Mouse (Mus musculus): ENCODE results near the gene D6Ertd527e.

The D6Ertd527e gene

DNA sequence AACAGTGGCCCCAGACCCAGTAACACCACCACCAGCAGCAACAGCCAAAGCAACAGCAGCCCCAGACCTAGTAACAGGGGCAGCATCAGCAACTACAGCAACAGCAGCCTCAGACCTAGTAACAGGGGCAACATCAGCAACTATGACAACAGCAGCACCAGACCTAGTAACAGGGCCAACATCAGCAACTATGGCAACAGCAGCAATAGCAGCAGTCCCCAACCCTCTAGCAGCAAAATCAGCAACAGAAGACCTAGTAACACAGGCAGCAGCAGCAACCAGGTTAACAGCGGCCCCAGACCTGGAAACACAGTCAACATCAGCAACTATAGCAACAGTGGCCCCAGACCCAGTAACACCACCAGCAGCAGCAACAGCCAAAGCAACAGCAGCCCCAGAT is 6.9 kb downstream of the D6Ertd527e start:
- DNase-seq (ENCODE audit: low spot score in 2 of 2), result no peak

DNA sequence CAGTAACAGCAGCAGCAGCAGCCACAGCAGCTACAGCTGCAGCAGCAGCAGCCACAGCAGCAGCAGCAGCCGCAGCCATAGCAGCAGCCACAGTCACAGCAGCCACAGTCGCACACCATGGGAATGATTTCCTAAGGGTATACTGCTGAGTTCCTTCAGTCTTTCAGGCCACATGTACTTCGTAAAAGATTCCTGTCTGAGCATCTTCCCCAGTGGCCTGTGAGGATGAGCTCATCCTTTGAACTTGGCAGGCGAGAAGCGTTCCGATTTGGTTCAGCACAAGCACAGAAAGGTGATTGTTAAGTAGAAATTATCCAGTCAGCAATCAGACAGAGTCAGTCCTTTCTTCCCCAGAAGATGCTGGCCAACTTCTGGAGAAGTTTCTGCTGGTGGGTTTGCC is 7.6 kb downstream of the D6Ertd527e start:
- DNase-seq (ENCODE audit: low spot score in 2 of 2), result no peak

DNA sequence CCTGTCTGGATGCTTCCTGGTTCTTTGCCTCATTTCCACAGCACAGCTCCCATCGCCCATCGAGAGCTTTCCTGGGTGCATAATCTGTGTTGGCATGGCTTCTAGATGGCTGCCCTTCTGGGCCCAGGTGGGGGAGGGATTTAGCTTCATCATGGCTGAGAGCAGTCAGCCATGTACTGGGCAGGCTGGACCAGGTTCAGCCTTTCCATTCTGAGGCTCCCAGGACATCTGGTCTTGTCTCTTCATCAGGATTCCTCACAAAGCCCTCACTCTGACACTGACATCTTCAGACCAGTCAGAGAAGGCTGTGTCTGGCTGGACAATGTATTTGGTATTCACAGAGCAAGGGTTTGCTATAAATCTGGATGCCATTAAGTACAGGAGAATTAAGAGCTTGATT is 11.4 kb downstream of the D6Ertd527e start:
- no peak for DNase-seq (ENCODE audit: low spot score in 2 of 2)

DNA sequence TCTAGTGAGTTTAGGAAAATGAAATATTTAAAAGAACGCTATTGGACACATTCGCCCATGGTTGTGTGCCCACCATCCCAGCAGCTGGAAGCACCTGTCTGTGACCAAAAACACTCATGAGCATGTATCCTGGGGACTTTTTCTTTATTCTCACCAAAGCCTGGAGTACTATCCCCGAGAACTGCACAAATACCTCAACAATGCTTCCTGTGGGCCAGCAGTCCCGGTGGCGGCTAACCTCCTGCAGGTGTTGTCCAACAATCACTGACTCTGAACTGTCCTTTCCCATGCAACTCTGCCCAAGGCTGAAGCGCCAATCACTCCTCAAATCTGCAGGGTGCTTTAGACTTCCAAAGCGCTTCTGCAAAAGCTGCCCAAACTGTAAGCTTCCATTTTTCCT is 12.1 kb downstream of the D6Ertd527e start:
- DNase-seq (ENCODE audit: low spot score in 2 of 2), result no peak

DNA sequence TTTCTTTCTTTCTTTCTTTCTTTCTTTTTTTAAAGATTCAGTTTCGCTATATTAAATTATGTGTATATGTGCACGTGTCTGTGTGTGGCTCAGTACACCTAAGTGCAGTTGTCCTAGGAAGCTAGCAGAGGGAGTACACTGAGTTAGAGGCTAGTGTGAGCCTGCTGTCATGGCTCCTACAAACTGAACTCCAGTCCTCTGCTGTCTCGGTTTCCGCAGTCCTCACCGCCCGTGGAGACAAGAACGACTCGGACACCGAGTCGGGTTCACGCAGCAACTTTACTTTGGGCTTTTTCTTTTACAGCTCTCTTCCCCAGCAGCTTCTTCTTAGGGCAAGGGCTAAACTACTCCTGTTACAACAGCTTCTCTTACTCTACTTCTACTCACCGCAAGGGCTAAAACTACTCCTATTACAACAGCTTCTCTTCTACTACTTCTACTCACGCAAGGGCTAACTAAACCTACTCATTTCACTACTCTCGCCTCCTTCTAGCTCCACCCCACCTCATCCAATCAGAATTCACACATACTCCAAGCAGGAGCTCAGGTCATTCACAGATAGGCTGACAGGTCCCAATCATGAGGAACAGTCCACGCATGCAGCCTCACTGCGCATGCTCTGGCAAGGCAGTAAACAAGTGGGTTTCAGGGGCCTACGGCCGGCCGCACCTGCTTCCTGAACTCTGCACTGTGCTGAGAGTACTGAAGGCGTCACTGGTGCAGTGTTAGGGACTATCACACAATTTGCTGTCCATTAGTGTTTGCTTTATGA is 14.7 kb downstream of the D6Ertd527e start:
- no peak for DNase-seq (ENCODE audit: low spot score in 2 of 2)

DNA sequence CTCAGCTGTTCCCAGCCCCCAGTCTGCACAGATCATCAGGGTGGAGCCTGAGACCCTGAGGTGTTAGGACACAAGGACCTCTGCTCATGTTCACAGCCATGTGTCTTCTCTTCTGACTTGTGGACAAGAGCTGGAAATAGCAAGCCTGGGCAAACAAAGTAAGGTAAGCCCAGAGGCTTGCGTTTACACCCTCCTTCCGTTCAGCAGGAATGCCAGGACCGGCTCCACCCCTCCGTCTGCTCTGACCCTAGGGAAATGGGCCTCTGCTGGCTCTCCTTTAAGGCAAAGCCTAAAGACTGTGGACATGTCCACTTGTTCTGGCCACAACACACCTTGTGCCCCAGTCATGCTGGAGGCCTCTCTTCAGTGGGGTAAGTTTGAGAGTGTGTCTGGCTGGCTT is 15.4 kb downstream of the D6Ertd527e start:
- no peak for DNase-seq (ENCODE audit: low spot score in 2 of 2)

DNA sequence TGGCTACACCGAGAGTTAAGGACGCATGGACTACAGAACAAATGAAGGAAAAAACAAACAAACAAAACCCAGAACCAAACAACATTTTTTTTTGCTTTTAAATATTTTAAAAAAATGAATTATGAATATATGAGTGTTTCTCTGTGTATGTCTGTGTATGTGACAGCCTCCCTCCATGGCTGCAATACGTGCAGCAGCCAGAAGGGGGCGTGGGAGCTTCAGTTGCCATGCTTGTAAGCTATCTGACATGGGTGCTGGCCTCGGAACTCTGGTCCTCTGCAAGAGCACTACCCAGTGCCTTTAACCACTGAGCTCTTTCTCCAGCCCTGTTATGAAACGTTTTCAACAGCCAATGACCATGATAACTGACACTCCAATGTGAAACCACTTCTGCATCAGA is 16.1 kb downstream of the D6Ertd527e start:
- DNase-seq (ENCODE audit: low spot score in 2 of 2), result no peak

DNA sequence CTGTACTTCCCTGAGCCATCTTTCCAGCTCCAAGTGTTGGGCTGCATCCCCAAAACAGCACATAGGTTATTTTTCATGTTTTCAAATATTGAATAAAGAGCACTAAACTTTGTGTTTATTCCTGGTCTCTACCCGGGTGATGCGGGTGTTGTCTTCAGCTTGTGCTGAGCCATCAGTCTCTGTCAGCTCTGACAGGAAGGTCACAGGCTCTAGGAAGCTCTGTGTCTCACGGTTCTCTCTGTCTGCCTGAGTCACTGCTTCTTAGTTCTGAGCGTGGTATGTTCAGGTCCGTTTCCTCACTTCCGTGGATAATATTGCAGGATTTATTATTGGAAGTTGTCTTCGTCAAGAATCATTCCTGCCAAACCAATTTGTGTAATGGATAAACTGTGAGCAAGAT is 17.4 kb downstream of the D6Ertd527e start:
- DNase-seq (ENCODE audit: low spot score in 2 of 2), result no peak

DNA sequence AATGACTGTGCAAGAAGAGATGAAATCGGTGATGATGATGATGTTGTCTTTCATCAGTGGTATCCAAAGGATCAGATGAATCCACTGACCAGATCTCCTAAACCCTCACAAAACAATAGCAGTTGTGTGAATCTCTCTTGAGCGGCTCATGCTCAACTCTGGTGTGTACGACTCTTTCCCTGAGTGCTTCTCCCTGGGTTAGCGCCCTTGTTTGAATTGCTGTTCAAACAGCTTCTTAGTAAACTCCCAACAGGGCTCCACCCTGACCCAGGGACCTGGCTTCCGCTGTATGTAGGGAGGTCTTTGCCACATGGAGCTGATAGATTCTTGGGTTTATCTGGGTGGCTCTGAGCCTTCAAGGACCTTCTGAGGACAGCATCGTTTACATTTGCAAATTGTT is 18.9 kb downstream of the D6Ertd527e start:
- DNase-seq (ENCODE audit: low spot score in 2 of 2), result no peak

DNA sequence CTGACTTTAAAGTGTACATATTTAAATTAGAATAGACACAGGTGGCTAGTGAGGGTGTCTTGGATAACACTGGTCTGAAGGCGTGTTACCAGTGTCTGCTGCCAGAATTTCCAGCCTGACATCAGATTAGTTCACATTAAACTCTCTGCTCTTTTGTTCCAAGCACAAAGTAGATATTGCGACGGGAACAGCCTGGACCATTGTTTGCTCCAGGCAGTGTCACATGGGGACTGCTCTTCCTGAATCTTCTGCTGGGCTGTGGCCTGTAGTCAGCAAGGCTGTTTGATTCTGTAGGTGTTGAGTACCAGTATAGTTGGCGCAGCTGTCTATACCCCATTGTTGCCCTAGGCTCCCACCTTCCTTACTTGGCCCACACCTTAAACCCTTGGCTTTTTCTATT is 19.4 kb downstream of the D6Ertd527e start:
- DNase-seq (ENCODE audit: low spot score in 2 of 2), result no peak

DNA sequence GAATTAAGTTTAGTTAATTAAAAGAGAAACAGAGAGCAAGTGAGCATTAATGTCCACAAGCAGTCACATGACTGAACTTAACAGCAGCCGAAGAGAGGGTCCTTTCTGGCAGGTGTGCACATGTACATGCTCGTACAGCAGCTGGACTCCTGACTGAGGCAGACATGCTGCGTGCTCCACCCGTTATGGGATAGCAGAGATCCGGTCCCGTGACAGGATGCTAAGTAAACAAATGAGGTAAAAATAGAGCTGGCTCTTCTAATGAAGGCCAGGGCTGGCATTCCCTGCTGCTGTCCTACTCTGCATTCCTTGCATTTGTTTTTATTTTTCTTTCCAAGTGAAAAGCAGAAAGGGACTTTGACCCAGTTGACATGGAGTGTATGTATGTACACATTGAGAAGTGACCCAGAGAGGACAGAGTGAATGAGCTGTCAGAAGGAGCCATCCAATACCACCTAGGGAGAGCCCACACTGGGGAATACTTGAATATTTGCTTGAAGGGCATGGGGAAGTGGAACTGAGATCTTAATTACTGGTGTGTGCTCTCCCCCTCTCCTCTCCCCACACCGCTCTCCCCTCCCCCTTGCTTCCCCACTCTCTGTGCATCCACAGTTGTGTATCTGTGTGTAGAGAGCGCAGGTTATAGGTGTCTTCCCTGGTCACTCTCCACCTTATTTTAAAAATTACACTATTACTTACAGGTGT is 22.7 kb downstream of the D6Ertd527e start:
- DNase-seq (ENCODE audit: low spot score in 2 of 2), result no peak

DNA sequence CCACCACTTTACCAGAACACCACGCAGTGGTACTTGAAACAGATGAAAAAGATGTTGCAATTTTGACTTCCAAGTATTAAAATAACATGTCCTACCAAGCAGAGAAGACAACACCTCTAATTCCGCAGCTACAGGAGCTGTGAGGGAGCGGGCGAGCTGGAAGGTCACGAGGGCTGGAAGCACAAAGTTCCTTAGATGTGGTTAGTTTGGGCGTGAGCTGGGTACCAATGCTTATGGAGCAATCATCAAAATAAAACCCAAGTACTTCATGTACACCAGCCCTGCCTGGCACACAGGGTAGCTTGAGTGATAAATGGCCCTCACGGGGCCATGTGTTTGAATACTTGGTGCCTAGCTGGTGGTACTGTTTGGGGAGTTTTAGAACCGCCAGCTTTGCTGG is 25.3 kb downstream of the D6Ertd527e start:
- no peak for DNase-seq (ENCODE audit: low spot score in 2 of 2)

DNA sequence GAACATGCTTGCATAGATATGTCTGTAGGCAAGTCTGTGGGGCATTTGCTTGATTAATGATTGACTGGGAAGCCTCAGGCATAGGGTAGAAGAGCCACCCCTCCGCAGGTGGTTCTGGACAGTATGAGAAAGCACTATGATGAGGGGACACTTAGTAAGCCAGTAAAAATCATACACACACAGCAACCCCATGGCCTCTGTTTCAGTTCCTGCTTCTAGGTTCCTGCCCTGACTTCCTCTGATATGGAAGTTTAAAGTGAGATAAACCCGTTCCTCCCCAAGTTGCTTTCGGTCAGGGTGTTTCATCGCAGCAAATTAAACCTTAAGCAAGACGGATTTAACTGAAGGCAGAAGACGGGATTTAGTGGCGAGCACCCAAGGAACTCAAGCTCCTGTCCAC is 26.1 kb downstream of the D6Ertd527e start:
- no peak for DNase-seq (ENCODE audit: low spot score in 2 of 2)

DNA sequence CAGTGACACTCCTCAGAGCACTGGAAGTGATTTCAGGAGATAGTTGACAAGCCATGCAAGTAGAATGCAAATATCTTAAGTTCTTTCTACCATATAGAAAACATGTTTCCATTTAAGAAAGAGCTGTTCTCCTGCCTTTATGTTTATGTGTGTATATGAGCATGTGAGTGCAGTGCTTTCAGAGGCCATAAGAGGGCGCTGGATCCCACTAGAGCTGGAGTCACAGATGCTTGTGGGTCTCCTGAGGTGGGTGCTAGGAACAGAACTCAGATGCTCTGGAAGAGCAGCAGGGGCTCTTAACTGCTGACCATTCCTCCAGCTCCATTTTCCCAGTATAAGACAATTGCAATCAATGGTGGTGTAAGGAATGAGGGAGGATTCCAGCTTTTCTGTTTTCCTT is 26.5 kb downstream of the D6Ertd527e start:
- DNase-seq (ENCODE audit: low spot score in 2 of 2), result no peak

DNA sequence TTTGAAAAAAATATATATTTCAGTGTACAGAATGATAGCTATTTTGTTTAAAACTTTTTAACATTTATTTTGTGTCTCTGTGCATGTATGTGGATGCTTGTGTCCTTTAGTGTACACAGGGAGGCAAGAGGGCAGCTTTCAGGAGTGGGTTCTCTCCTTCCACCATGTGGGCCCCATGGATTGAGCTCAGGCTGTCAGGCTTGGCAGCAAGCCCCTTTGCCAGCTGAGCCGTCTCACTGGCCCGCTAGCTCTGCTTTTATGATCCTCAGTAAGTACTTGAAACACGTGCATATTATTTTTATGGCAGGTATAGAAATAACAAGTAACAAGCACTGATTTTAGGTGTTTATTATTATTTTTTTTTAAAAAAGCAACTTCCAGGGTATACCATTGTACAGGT is 29.0 kb downstream of the D6Ertd527e start:
- no peak for DNase-seq (ENCODE audit: low spot score in 2 of 2)

DNA sequence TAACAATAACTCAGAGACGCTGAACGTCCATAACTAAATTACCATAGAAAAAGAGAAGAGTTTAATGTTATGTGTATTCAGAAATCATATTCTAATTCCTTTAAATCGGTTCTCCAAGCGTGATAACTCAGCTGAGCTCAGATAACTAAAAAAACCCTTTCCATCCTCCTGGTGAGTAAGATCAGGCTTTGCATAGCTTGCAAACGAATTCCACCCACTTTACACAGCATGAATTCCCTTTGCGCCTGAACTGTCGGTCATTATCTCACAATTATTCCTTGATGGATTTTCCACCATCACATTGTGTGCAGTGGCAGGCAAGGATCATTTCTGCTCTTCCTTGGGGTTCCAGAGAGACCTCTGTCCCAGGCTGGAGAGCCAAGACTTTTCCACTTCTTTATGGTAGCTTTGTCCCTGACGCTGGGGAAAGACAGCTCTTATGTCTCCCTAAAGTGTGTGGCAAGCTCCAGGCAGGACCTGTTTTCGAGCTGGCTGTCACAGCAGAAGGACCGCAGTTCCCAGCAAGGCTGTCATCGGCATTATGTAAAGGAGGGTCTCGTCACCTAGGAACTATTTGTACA is 29.5 kb downstream of the D6Ertd527e start:
- DNase-seq (ENCODE audit: low spot score in 2 of 2), result no peak

DNA sequence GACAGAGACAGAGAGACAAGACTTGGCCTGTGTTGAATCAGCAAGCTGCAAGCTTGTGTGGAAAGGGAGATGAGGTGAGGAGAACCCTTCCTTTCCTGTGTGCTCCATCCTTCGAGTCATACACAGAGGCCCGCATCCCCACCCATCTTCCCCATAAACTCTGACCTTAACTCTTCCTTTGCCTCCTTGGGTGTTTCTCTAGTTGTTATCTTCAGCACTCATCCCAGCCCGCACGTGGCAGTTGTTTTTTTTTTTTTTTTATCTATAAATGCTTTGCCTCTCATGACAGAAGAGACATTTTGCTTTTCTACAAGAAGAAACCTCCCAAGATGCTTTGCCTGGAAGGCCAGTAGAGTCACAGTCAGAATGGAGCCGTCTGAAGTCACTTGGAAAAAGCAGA is 33.9 kb downstream of the D6Ertd527e start:
- DNase-seq (ENCODE audit: low spot score in 2 of 2), result no peak

DNA sequence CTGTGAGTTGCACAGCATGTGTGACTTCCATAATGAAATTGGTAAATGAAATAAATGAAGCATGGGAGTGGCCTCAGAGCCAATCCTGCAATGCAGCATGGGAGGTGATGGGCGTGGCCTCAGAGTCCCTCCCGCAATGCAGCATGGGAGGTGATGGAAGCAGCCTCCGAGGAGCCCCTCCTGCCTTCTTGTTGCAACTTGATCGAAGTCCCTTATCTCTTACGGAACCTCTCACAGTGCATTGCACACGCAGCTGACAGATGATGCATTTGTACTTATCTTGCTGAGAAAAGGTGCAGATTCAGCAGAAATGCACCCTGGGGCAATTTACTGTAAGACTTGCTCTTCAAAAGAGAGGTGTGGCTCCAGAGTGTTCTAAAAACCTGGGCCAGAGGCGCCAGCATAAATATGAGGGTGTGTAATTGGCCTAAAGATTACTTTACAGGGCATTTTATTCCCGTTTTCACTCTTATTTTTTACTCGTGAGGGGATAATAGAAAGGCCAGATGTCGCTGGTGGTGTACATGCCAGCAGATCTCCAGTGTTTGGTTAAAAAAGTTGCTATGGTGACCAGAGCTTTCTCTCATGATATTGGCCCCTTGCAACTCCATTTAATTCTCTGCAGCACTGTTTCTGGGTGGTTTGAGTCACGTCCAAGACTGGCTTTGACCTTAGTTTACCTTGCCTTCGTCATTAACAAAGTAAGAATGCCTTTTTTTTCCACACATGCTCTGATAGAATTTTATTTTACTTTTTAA is 35.4 kb downstream of the D6Ertd527e start:
- DNase-seq (ENCODE audit: low spot score in 2 of 2), result no peak

DNA sequence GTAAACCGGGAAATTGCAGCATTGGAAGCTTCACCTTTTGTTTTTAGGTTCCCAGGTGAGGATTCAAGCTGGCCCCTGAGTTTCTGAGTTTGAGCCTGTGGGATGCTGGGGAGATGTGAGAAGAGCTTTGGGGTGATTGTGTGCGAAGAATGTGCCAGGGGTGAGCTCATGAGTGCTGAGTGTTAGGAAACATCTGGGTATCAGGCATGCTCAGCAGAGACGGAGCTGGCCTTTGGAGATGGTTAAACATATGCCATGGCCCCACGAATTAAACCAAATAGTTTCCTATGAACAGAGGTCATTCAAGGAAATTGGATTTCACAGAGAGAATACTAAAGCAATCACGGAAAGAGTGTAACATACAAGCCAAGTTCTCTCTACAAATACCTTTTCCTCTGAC is 37.7 kb downstream of the D6Ertd527e start:
- DNase-seq (ENCODE audit: low spot score in 2 of 2), result no peak

DNA sequence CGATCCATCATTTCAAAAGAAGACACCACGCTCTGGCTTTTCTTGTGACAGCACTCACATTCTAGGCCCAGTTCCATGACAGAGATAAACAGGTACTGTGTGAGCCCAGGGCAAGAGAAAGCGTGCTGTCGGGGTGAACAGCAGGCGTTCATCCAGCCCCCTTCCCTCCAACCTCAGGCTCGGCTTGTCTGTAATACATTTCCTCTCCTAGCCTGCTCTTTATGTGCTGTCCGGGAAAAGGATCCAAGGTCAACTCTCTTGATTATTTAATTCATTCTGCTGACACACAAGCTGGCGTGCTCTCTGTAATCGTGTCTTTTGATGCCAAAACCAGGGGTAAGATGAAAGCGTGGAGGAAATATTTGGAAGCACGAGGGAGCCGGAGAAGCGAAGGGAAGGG is 39.0 kb downstream of the D6Ertd527e start:
- no peak for DNase-seq (ENCODE audit: low spot score in 2 of 2)

DNA sequence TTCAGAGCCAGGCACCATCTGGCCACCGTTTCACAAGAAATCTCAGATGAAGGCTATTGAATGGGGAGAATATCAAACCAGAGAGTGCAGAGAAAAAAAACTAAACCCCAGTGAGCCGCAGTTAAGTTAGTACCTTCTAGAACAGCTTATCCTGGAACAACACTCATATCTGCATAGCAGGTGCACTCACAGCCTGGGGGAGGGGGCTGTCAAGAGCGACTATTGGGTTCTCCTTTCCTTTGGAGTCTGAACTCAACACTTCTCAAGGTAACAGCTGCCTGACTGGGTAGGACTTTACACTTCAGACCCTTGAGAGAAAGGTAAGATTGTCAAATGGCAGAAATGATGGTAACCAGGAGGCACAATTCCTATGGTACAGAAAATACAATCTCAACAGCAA is 43.4 kb downstream of the D6Ertd527e start:
- no peak for DNase-seq (ENCODE audit: low spot score in 2 of 2)

DNA sequence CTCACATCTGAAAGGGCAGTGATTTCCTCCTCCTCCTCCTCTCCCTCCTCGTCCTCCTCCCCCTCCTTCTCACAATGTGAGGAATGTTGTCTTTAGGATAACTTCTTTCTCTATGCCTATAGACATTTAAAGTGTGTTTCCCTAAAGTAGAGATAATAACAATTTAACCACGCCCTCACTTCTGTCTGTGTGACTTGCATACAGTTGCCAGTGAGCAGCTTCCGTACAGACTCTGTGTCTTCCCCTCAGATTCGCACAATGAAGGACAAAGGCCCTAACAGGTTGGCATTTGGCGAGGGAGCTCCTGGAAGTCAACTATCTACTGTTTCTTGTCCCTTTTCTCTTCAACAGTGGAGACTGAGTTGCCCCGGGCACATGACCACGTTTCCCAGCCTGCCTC is 45.9 kb downstream of the D6Ertd527e start:
- no peak for DNase-seq (ENCODE audit: low spot score in 2 of 2)
